Mouse (Mus musculus) CH12.LX (cell line): ENCODE measurements around the gene Atp23. TPM values are rescaled to one million over a fixed set of nuclear protein-coding genes. Genes with fewer than 3 reads are reported as not detected.

ENCODE experiments used
- DNase-seq: peaks from one replicate; pipeline ENCODE4 v3.0.0-alpha.2; 2013; ENCODE audit errors: extremely low read depth
- H3K27ac ChIP-seq: 2 replicates; pipeline ENCODE4 v1.5.1; 2012; ENCODE audit warnings: low read depth, mild to moderate bottlenecking, control low read depth, moderate library complexity; ENCODE audit not compliant: insufficient read depth
- H3K27me3 ChIP-seq: replicated peaks from 2 replicates; pipeline ENCODE3; 2012; ENCODE audit warnings: inconsistent platforms
- H3K36me3 ChIP-seq, 2 experiments: replicated peaks in 1 of 2; 2 replicates each; pipeline versions ENCODE3 to v1.6.1; 2012; ENCODE audit warnings: inconsistent platforms in 1 of 2, low read length in 1 of 2, mild to moderate bottlenecking in 1 of 2, mixed read lengths in 1 of 2, moderate library complexity in 1 of 2; ENCODE audit not compliant: control insufficient read depth in 1 of 2, insufficient read depth in 1 of 2
- H3K4me1 ChIP-seq, 2 experiments: 2 replicates each; pipeline ENCODE4 v1.6.1; 2012; ENCODE audit warnings: inconsistent platforms in 1 of 2, moderate library complexity in 1 of 2; ENCODE audit not compliant: insufficient read depth in 2 of 2, control insufficient read depth in 1 of 2
- H3K4me2 ChIP-seq: 2 replicates; pipeline ENCODE4 v1.6.1; 2012; ENCODE audit warnings: low read depth, mild to moderate bottlenecking, control low read depth; ENCODE audit not compliant: poor library complexity, insufficient read depth, severe bottlenecking
- H3K4me3 ChIP-seq, 3 experiments: fragments of 150-350 bp in 1 of 3; sonication (generic) in 1 of 3; replicated peaks in 1 of 3; 2 replicates each; pipeline versions ENCODE3 to v1.5.1; 2011 to 2012; ENCODE audit warnings: low read depth in 2 of 3, low read length in 2 of 3, mild to moderate bottlenecking in 2 of 3, moderate library complexity in 2 of 3, control low read depth in 1 of 3, improper control_type of control experiment in 1 of 3, inconsistent platforms in 1 of 3, mixed read lengths in 1 of 3; ENCODE audit not compliant: poor library complexity in 1 of 3
- H3K79me2 ChIP-seq: replicated peaks from 2 replicates; pipeline ENCODE4 v1.6.1; 2012; ENCODE audit warnings: mild to moderate bottlenecking, moderate library complexity; ENCODE audit not compliant: control insufficient read depth, poor library complexity, insufficient read depth, severe bottlenecking; ENCODE audit errors: extremely low read depth
- H3K9ac ChIP-seq: 2 replicates; pipeline ENCODE4 v1.6.1; 2012; ENCODE audit warnings: low read depth, mild to moderate bottlenecking, control low read depth, moderate library complexity; ENCODE audit not compliant: insufficient read depth
- H3K9me3 ChIP-seq: replicated peaks from 2 replicates; pipeline ENCODE3; 2012; ENCODE audit warnings: low read length, inconsistent platforms, mixed read lengths
- BHLHE40 ChIP-seq: IDR thresholded peaks from 2 replicates; pipeline ENCODE4 v1.6.1; 2011; ENCODE audit warnings: mild to moderate bottlenecking, low read depth, low read length, improper control_type of control experiment
- CHD1 ChIP-seq: IDR thresholded peaks from 2 replicates; pipeline ENCODE4 v1.6.1; 2012; ENCODE audit warnings: low read depth, low read length, improper control_type of control experiment, inconsistent platforms
- CTCF ChIP-seq, 2 experiments: IDR thresholded peaks in 1 of 2; conservative IDR thresholded peaks in 1 of 2; 2 replicates each; pipeline ENCODE4 v1.5.1; 2011 to 2012; ENCODE audit warnings: low read depth in 2 of 2, low read length in 2 of 2, improper control_type of control experiment in 1 of 2, inconsistent platforms in 1 of 2, mild to moderate bottlenecking in 1 of 2, moderate library complexity in 1 of 2
- E2F4 ChIP-seq: IDR thresholded peaks from 2 replicates; pipeline ENCODE4 v1.6.1; 2011; ENCODE audit warnings: low read depth, low read length, improper control_type of control experiment; ENCODE audit not compliant: insufficient replicate concordance
- EP300 ChIP-seq: IDR thresholded peaks from 2 replicates; pipeline ENCODE4 v1.6.1; 2011; ENCODE audit warnings: low read length, improper control_type of control experiment
- HCFC1 ChIP-seq: IDR thresholded peaks from 2 replicates; pipeline ENCODE4 v1.6.1; 2012; ENCODE audit warnings: low read depth, mild to moderate bottlenecking, inconsistent platforms, low read length, improper control_type of control experiment
- IRF4 ChIP-seq: IDR thresholded peaks from 2 replicates; pipeline ENCODE4 v1.6.1; 2014; ENCODE audit warnings: low read depth, mild to moderate bottlenecking, inconsistent platforms, low read length, improper control_type of control experiment
- KAT2A ChIP-seq: IDR thresholded peaks from 2 replicates; pipeline ENCODE4 v1.6.1; 2012; ENCODE audit warnings: low read length, improper control_type of control experiment, inconsistent platforms; ENCODE audit not compliant: insufficient replicate concordance
- MAZ ChIP-seq: IDR thresholded peaks from 2 replicates; pipeline ENCODE4 v1.6.1; 2012; ENCODE audit warnings: low read depth, mild to moderate bottlenecking, inconsistent platforms, low read length, improper control_type of control experiment, moderate library complexity
- MXI1 ChIP-seq: IDR thresholded peaks from 2 replicates; pipeline ENCODE4 v1.6.1; 2011; ENCODE audit warnings: mild to moderate bottlenecking, low read depth, low read length, improper control_type of control experiment
- MYC ChIP-seq: IDR thresholded peaks from 2 replicates; pipeline ENCODE4 v1.6.1; 2011; ENCODE audit warnings: low read depth, mild to moderate bottlenecking, improper control_type of control experiment, low read length
- NRF1 ChIP-seq: IDR thresholded peaks from 2 replicates; pipeline ENCODE4 v1.6.1; 2014; ENCODE audit warnings: low read depth, mild to moderate bottlenecking, inconsistent platforms, low read length, improper control_type of control experiment, moderate library complexity
- PAX5 ChIP-seq: IDR thresholded peaks from 2 replicates; pipeline ENCODE4 v1.6.1; 2012; ENCODE audit warnings: low read length, inconsistent platforms, mixed read lengths
- POLR2A ChIP-seq: IDR thresholded peaks from 2 replicates; pipeline ENCODE4 v1.6.1; 2011; ENCODE audit warnings: low read depth, mild to moderate bottlenecking, improper control_type of control experiment, low read length
- POLR2AphosphoS2 ChIP-seq: IDR thresholded peaks from 2 replicates; pipeline ENCODE4 v1.6.1; 2011; ENCODE audit warnings: low read depth, low read length, improper control_type of control experiment
- RAD21 ChIP-seq: IDR thresholded peaks from 2 replicates; pipeline ENCODE4 v1.6.1; 2011; ENCODE audit warnings: low read depth, mild to moderate bottlenecking, low read length, improper control_type of control experiment, moderate library complexity
- RCOR1 ChIP-seq: conservative IDR thresholded peaks from 2 replicates; pipeline ENCODE4 v1.6.1; 2012; ENCODE audit warnings: low read depth, mild to moderate bottlenecking, inconsistent platforms, low read length, improper control_type of control experiment
- SIN3A ChIP-seq: IDR thresholded peaks from 2 replicates; pipeline ENCODE4 v1.6.1; 2012; ENCODE audit warnings: low read length, improper control_type of control experiment, inconsistent platforms
- SMC3 ChIP-seq: IDR thresholded peaks from 2 replicates; pipeline ENCODE4 v1.6.1; 2011; ENCODE audit warnings: low read depth, low read length, improper control_type of control experiment
- TBP ChIP-seq: conservative IDR thresholded peaks from 2 replicates; pipeline ENCODE4 v1.6.1; 2011; ENCODE audit warnings: low read depth, low read length, improper control_type of control experiment
- UBTF ChIP-seq: IDR thresholded peaks from 2 replicates; pipeline ENCODE4 v1.6.1; 2012; ENCODE audit warnings: low read depth, mild to moderate bottlenecking, inconsistent platforms, low read length, improper control_type of control experiment, moderate library complexity
- USF2 ChIP-seq: conservative IDR thresholded peaks from 2 replicates; pipeline ENCODE4 v1.6.1; 2011; ENCODE audit warnings: low read depth, low read length, improper control_type of control experiment
- ZC3H11A ChIP-seq: IDR thresholded peaks from 2 replicates; pipeline ENCODE4 v1.6.1; 2012; ENCODE audit warnings: low read depth, mild to moderate bottlenecking, inconsistent platforms, low read length, improper control_type of control experiment
- ZKSCAN1 ChIP-seq: IDR thresholded peaks from 2 replicates; pipeline ENCODE4 v1.6.1; 2012; ENCODE audit warnings: low read depth, inconsistent platforms, low read length, improper control_type of control experiment, borderline replicate concordance
- ZMIZ1 ChIP-seq: IDR thresholded peaks from 2 replicates; pipeline ENCODE4 v1.6.1; 2012; ENCODE audit warnings: low read depth, mild to moderate bottlenecking, inconsistent platforms, low read length, improper control_type of control experiment
- dilution Hi-C: fragments of 300-500 bp; cut with MboI; formaldehyde crosslinking; loops from 2 replicates; pipeline ENCODE4 v1.14.3; 2020; ENCODE audit warnings: low sequenced_read_pairs; ENCODE audit not compliant: extremely low pct_unique_long_range_greater_than_20kb, extremely low pct_ligation_motif_present
- in situ Hi-C: fragments of 300-500 bp; cut with MboI; formaldehyde crosslinking; loops from 3 replicates; pipeline ENCODE4 v1.14.3; 2019; ENCODE audit warnings: low sequenced_read_pairs, low pct_ligation_motif_present, low pct_unique_long_range_greater_than_20kb, mixed read lengths
- polyA plus RNA-seq: library from polyadenylated mRNA; unstranded; fragments of >175 nt; gene quantifications from 2 replicates; pipeline ENCODE4 v1.2.1, GENCODE M21; 2012; ENCODE audit warnings: low read depth; ENCODE audit not compliant: insufficient read length
- total RNA-seq, 2 experiments: library from RNA; depleted of rRNA; stranded (reverse); fragments of 300-350 nt in 1 of 2; fragments of >200 nt in 1 of 2; gene quantifications; 2 replicates each; pipeline ENCODE4 v1.2.3; 2012 to 2014

Gene Atp23
- total and polyA plus RNA-seq, 3 experiments, result 16.7 to 18.9 (median 17.2) TPM

GRCm38 (mm10) chr10:126872256-126872655 lies 28.9 kb downstream of the Atp23 start:
- Histone ChIP-seq H3K4me2 (no peak overlapping the region), H3K9ac (no peak overlapping the region), H3K79me2 (no peaks in the 10 kb centered on the region), H3K4me3 (no peak overlapping the region), H3K4me1 (peaks cover 0 to 11% of the 10 kb centered on the region in 2 experiments; a peak in 2 of 4 replicates), H3K27me3 (no peaks in the 10 kb centered on the region), H3K9me3 (no peaks in the 10 kb centered on the region), H3K36me3 (peaks cover 0 to 8% of the 10 kb centered on the region in 2 experiments), H3K27ac (no peak overlapping the region)
- no peak for DNase-seq
- no peak for TF ChIP-seq NRF1
- TF ChIP-seq POLR2A, result no peak
- TF ChIP-seq USF2, result no peak
- TF ChIP-seq RCOR1, result no peak
- no peak for TF ChIP-seq IRF4
- TF ChIP-seq KAT2A, result no peak
- TF ChIP-seq EP300, result no peak
- no peak for TF ChIP-seq HCFC1
- no peak for TF ChIP-seq E2F4
- no peak for TF ChIP-seq TBP
- no peak for TF ChIP-seq MYC
- TF ChIP-seq ZC3H11A, result no peak
- no peak for TF ChIP-seq UBTF
- no peak for TF ChIP-seq SIN3A
- TF ChIP-seq MAZ, result no peak
- TF ChIP-seq POLR2AphosphoS2, result no peak
- no peak for TF ChIP-seq ZMIZ1
- TF ChIP-seq MXI1, result no peak
- no peak for TF ChIP-seq ZKSCAN1
- no peak for TF ChIP-seq PAX5
- in situ Hi-C loops (no loop called here), dilution Hi-C loops (no loop called here)

- DNase-seq, result peak; percentile 60
- TF ChIP-seq NRF1 (0 out of 2 replicates have a peak, but pooled peaks have one; percentile 7), IRF4 (0 out of 2 replicates have a peak, but pooled peaks have one; percentile 26), MYC (peak; percentile 68), CHD1 (no peak), MAZ (0 out of 2 replicates have a peak, but pooled peaks have one; percentile 47), SMC3 (peak; percentile 74), RAD21 (peak; percentile 85), PAX5 (no peak), CTCF (conservative IDR thresholded peaks at IDR 0.05 in 1 of 2, IDR thresholded peaks at IDR 0.05 in 1 of 2; ENCODE audit: low read depth in 2 of 2, low read length in 2 of 2) (peak; percentile 36 to 87), BHLHE40 (0 out of 2 replicates have a peak, but pooled peaks have one; percentile 16)
- TF ChIP-seq, all 38 proteins: peak for 8
- H3K4me1 ChIP-seq, result peaks cover 4 to 12% of the 10 kb centered on the region in 2 experiments; a peak in 3 of 4 replicates
- H3K4me2 ChIP-seq, result peak overlapping the region; percentile 78
- H3K27me3 ChIP-seq, result no peaks in the 10 kb centered on the region
- dilution Hi-C loops, result no loop called here
- H3K79me2 ChIP-seq, result no peaks in the 10 kb centered on the region
- H3K9ac ChIP-seq, result no peak overlapping the region
- no peaks in the 10 kb centered on the region for H3K9me3 ChIP-seq
- H3K27ac ChIP-seq, result no peak overlapping the region
- H3K4me3 ChIP-seq, result no peak overlapping the region
- in situ Hi-C loops, result no loop called here
- no peaks in the 10 kb centered on the region for H3K36me3 ChIP-seq
Observed at GRCm38 (mm10) chr10:126869372-126870318, 31.5 kb downstream of the Atp23 start.
